Mouse (Mus musculus) MEL (cell line): ENCODE measurements around the gene Efna4.

ENCODE experiments used
- CHD2 ChIP-seq: IDR thresholded peaks from 2 replicates; pipeline ENCODE4 v1.6.1; 2011; ENCODE audit warnings: low read length, improper control_type of control experiment
- CTCF ChIP-seq, 3 experiments: IDR thresholded peaks in 2 of 3; conservative IDR thresholded peaks in 1 of 3; 2 replicates each; pipeline ENCODE4 v1.5.1; 2011 to 2012; ENCODE audit warnings: low read length in 3 of 3, low read depth in 2 of 3, mild to moderate bottlenecking in 2 of 3, improper control_type of control experiment in 1 of 3, inconsistent platforms in 1 of 3, mixed read lengths in 1 of 3, moderate library complexity in 1 of 3; ENCODE audit not compliant: control insufficient read depth in 1 of 3, insufficient read depth in 1 of 3, poor library complexity in 1 of 3, severe bottlenecking in 1 of 3
- EP300 ChIP-seq, 2 experiments: IDR thresholded peaks; 2 replicates each; pipeline ENCODE4 v1.6.1; 2011; ENCODE audit warnings: improper control_type of control experiment in 2 of 2, low read length in 2 of 2, low read depth in 1 of 2, mild to moderate bottlenecking in 1 of 2
- ETS1 ChIP-seq: IDR thresholded peaks from 2 replicates; pipeline ENCODE4 v1.6.1; 2012; ENCODE audit warnings: low read depth, mild to moderate bottlenecking, inconsistent platforms, low read length, improper control_type of control experiment, moderate library complexity
- GATA1 ChIP-seq: IDR thresholded peaks from 2 replicates; pipeline ENCODE4 v1.6.1; 2011; ENCODE audit warnings: low read depth, low read length, improper control_type of control experiment
- MAX ChIP-seq: IDR thresholded peaks from 2 replicates; pipeline ENCODE4 v1.6.1; 2011; ENCODE audit warnings: low read length, improper control_type of control experiment
- NELFE ChIP-seq: IDR thresholded peaks from 2 replicates; pipeline ENCODE4 v1.6.1; 2011; ENCODE audit warnings: low read depth, low read length, improper control_type of control experiment
- POLR2A ChIP-seq, 2 experiments: IDR thresholded peaks; 2 replicates each; pipeline ENCODE4 v1.6.1; 2011 to 2012; ENCODE audit warnings: low read length in 2 of 2, mild to moderate bottlenecking in 2 of 2, control low read depth in 1 of 2, improper control_type of control experiment in 1 of 2, low read depth in 1 of 2, moderate library complexity in 1 of 2; ENCODE audit not compliant: control insufficient read depth in 1 of 2, insufficient read depth in 1 of 2, poor library complexity in 1 of 2
- RCOR1 ChIP-seq: IDR thresholded peaks from 2 replicates; pipeline ENCODE4 v1.6.1; 2012; ENCODE audit warnings: low read depth, mild to moderate bottlenecking, inconsistent platforms, low read length, improper control_type of control experiment
- TAL1 ChIP-seq: IDR thresholded peaks from 2 replicates; pipeline ENCODE4 v1.6.1; 2012; ENCODE audit warnings: mild to moderate bottlenecking, inconsistent platforms, low read length, moderate library complexity, mixed read lengths

DNA sequence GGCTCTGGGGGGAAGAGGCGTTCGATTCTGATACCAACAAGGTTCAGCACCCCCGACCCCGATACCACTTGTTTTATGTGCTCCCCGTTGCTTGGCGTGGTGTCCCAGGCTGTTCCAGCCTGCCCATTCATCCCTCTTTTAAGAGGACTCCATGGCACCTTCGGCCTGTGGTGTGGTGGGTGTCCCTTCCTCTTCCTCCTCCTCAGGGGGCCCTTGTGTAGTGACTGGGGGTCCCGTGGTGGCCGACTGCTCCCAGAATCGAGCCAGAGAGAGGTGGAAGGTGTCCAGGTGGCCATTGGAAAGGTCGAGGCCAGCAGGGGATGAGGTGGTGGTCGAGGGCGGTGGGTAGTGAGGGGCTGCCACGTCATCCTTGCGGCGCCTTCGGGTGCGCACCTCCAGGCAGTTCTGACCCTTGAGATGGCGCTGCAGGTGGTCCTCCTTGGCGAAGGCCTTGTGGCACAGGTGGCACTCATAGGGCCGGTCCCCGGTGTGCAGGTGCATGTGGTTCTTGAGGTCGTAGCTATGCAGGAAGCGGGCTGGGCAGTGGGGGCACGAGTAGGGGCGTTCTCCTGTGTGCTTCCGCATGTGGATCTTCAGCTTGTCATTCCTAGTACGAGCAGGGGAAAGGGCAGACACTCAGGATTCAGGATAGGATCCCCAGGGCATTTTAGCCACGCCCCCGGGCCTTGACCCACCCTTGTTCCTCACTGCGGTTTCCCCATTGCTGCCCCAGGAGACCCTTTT is 41.7 kb upstream of the Efna4 start:
- TF ChIP-seq TAL1 = no peak
- TF ChIP-seq NELFE = no peak
- no peak for TF ChIP-seq MAX
- no peak for TF ChIP-seq CTCF (IDR thresholded peaks at IDR 0.05 in 2 of 3, conservative IDR thresholded peaks at IDR 0.05 in 1 of 3; ENCODE audit: control insufficient read depth in 1 of 3, insufficient read depth in 1 of 3, low read depth in 2 of 3, low read length in 3 of 3, poor library complexity in 1 of 3, severe bottlenecking in 1 of 3)
- no peak for TF ChIP-seq RCOR1
- TF ChIP-seq EP300 (IDR thresholded peaks at IDR 0.05; ENCODE audit: low read depth in 1 of 2, low read length in 2 of 2) = no peak
- no peak for TF ChIP-seq GATA1
- no peak for TF ChIP-seq POLR2A (IDR thresholded peaks at IDR 0.05; ENCODE audit: control insufficient read depth in 1 of 2, insufficient read depth in 1 of 2, low read depth in 1 of 2, low read length in 2 of 2, poor library complexity in 1 of 2)
- no peak for TF ChIP-seq ETS1
- no peak for TF ChIP-seq CHD2
